Mouse (Mus musculus) urinary bladder, postnatal 14 days (tissue): ENCODE data around the gene Trim39.

ENCODE experiments used
- DNase-seq: peaks from one replicate; pipeline ENCODE4 v3.0.0; 2021; ENCODE audit warnings: low spot score

Trim39 gene

GRCm38 (mm10) chr17:36271586-36272256, at the start of gene Trim39:
TSS of gene Trim39 (minus strand) at chr17:36272247.
- DNase-seq, result peak; percentile 75

GRCm38 (mm10) chr17:36315689-36316253, 43.7 kb upstream of the Trim39 start:
- DNase-seq, result no peak

GRCm38 (mm10) chr17:36315041-36315688, 43.1 kb upstream of the Trim39 start:
- DNase-seq, result peak; percentile 35

GRCm38 (mm10) chr17:36314511-36314910, 42.5 kb upstream of the Trim39 start:
- DNase-seq, result no peak

- no peak for DNase-seq
Measured at GRCm38 (mm10) chr17:36309293-36309692, 37.2 kb upstream of the Trim39 start.

GRCm38 (mm10) chr17:36308855-36309254, 36.8 kb upstream of the Trim39 start:
- DNase-seq, result peak; percentile 74

GRCm38 (mm10) chr17:36286390-36286789, 14.3 kb upstream of the Trim39 start, which contains the start of gene H2-M10.2:
TSS of gene H2-M10.2 (minus strand) at chr17:36286490.
- DNase-seq, result no peak

- DNase-seq, result no peak
Measured at GRCm38 (mm10) chr17:36281521-36282245, 9.6 kb upstream of the Trim39 start.

GRCm38 (mm10) chr17:36274776-36275175, 2.7 kb upstream of the Trim39 start:
- no peak for DNase-seq

GRCm38 (mm10) chr17:36273796-36274195, 1.7 kb upstream of the Trim39 start:
- no peak for DNase-seq

GRCm38 (mm10) chr17:36272643-36273366, 758 bp upstream of the Trim39 start:
- no peak for DNase-seq

- peak; percentile 87 for DNase-seq
Measured at GRCm38 (mm10) chr17:36270956-36271585, 976 bp downstream of the Trim39 start.

- DNase-seq, result peak; percentile 28
Measured at GRCm38 (mm10) chr17:36265834-36266233, 6.2 kb downstream of the Trim39 start.

- DNase-seq, result no peak
Measured at GRCm38 (mm10) chr17:36264273-36264925, 7.6 kb downstream of the Trim39 start.

GRCm38 (mm10) chr17:36261511-36262166, 10.4 kb downstream of the Trim39 start:
- DNase-seq, result no peak

GRCm38 (mm10) chr17:36257969-36258368, 14.1 kb downstream of the Trim39 start, which contains the start of gene Rpp21:
TSS of gene Rpp21 (minus strand) at chr17:36258069.
- DNase-seq, result no peak

GRCm38 (mm10) chr17:36257241-36257947, 14.7 kb downstream of the Trim39 start:
- DNase-seq, result peak; percentile 78

GRCm38 (mm10) chr17:36253087-36253600, 18.9 kb downstream of the Trim39 start:
- DNase-seq, result peak; percentile 21

- DNase-seq, result peak; percentile 46
Measured at GRCm38 (mm10) chr17:36252250-36252876, 19.7 kb downstream of the Trim39 start.
